Mouse (Mus musculus) layer of hippocampus, adult 11-12 months (tissue): ENCODE results near the gene Mllt11.
A peak's percentile ranks its signal among the peaks of the same experiment; 100 is the strongest.

Experiments
- DNase-seq: peaks from one replicate; pipeline ENCODE4 v3.0.0; 2022; ENCODE audit warnings: low spot score

Gene Mllt11

DNA sequence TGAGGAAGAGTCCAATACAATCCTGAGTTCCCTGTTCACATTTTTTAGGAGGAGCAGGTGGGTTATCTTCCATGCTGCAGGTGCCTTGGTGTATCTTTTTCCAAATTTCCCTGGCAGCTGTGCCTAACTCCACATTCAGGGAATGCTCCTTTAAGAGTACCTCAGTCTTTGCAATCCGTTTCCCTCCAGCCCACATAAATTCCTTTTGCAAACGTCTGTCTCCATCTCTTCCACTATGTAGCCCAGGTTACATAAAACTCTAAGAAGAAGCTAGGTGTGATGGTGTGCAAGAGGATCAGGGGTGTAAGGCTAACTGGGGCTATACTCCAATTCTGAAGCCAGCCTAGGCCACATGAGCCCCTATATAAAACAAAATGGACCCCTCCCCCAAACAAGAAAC, 11.1 kb upstream of the Mllt11 start:
- DNase-seq: no peak

DNA sequence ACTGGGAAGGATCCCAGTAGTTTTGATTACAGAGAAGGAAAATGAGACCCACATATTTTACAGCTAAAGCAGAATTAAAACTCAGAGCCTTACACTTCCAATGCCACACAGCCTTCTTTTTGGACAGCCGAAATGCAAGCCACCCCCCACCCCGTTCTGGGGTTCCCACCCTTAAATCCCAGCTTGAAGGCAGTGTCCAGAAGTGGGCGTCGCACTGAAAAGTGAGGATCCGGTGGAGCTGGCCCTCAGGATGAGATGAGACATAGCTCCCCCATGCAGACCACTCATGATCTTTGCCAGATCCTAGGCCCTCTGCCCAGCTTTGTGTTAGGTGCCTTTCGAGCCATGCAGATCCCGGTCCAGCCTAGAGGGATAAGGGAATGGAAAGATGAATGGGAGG, 9.5 kb upstream of the Mllt11 start, which contains the start of gene Gm128:
Gm128 (minus strand) TSS at position 101 of the 400 bp plus-strand sequence.
- DNase-seq: no peak

DNA sequence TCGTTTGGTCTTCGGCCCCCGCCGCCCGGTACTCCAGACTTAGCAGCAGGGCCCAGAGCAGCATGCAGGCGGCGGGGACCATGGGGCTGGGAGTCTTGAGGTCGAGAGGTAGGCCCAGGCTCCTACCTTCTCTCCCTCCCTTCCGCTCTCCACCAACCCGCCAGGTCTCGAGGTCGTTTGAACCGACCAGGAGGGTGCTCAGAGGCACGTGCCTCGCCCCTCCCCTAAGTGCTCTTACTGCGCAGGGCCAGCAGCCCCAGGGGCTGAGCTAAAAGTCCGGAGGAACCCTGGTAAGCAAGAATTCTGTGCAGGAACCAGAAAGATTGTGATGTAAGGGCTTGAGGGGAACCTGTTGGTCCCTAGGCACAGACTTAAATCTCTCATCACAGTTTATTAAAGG, 8.9 kb upstream of the Mllt11 start:
- DNase-seq: no peak

DNA sequence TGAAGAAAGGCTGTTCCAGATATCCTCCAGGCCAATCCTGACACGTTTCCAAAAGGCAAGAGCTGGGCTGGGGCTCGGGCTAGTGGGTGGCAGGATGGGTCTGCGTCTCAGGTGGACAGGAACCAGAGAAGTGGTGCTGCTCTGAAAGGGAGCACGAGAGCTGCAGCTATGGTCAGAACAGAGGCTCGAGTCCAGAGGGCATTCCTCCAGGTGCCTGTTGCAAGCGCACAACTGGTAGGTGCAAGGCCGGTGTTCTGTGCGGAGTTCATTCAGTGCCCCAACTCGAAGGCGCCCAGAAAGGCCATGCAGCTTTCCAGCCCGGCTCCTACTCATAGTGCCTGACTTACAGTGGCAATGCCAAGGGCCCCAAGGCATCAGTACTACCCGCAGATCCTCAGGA, 8.0 kb upstream of the Mllt11 start:
- DNase-seq: no peak

DNA sequence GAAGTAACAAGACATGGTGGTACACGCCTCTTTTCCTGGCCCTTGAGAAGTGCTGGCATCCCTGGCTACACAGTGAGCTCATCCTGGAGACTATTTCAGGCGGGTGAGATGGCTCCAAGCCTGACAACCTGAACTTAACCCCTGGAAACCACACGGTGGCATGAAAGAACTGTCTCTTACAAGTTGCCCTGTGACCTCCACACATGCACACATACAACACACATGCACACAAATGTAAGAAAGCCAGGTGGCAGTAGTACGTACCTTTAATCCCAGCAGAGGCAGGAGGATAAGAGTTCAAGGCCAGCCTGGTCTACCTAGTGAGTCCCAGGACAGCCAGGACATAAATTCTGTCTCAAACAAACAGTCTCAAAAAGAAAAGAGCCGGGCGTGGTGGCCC, 7.1 kb upstream of the Mllt11 start:
- no peak for DNase-seq

DNA sequence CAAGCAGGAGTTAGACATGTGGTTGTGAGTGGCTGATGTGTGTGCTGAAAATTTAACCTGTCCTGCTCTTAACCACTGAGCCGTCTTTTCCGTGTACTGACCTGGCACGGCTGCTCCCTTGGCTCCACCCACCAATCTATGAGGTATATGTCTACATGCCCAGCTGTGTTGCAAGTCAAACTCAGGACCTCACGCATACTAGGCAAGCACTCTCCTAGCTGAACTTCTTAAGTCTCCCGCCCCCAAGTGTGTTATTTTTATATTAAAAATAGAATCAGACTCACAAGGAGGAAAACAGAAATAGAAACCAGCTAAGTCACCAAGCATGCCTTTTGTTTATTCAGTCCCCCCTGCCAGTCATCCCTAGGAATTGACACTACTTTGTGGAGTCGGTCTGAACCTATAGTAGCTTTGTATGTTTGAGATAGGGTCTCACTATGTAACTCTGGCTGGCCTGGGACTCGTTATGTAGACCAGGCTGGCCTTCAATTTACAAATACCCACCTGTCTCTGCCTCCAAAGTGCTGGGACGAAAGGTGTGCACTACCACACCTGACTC, 5.6 kb upstream of the Mllt11 start:
- DNase-seq: no peak

DNA sequence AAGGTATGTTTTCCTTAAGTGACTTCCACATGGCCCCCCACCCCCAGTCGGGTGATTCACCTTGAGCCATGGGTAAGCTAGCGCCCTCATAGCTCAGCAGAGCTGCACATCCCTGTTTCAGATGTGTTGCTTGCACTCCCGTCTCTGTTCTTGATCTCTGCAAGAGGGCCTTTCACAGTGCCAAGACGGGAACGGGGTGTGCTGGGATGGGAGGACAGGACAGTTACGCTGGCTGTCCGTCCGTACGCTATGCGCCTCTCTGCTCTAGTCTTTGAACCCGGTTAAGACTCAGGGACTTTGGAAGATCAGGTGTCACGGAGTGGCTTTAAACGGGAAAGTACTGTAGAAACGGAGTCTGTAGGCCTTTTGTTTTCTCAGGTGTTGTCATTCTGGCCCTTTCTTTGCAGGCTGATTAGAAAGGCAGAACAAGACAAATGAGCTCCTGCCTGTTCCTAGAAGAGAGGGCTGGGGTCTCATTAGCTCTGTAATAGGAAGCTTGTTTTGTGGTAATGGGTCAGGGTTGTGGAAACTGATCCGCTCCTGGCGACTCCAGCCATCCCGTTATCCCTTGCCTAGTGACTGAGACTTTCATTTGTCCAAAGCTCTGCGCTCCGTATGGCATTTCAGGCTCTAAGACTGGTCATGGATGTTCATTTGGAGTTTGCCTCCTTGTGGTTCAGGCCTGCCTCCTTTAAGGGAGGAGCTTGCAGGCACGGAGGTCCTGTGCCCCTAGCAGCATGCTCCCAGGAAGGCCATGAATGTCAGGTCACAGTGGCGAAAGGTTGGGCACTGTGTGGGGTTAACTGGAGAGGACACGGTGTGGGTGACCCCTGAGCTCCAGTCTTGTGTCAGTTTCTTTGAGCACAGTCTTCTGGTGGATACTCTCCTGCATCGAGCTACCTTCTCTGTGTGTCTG, 3.7 kb upstream of the Mllt11 start:
- DNase-seq: no peak

DNA sequence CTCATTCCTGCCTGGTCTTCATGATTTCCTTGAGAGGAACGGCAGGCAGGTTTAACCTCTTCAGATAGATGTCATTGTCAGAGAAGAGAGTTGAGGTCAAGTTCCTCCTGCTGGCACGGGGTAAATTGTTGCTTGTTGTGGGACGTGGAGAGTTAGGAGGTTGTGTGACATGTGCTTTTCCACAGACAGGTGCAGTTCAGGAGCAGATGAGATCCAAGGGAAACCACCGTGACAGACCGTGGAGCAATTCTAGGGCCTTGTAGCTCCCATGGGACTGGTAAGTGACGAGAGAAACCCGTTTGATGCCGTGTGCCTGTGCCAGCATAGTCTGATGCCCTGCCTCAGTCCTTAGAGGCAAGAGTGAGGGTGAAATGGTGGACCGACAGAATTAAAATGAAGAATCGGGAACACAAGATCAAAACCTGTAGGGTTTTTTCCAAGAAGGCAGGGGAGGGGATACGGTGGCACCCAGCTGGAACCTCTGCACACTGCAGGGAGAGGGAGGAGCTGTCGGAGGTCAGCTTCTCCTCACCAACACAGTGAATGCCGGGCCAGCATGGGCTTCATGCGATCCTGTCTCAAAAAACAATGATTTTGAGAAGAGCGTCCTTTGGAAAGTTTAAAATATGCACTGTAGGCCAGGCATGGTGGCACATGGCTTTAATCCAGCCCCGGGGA, 1.5 kb upstream of the Mllt11 start:
- no peak for DNase-seq

DNA sequence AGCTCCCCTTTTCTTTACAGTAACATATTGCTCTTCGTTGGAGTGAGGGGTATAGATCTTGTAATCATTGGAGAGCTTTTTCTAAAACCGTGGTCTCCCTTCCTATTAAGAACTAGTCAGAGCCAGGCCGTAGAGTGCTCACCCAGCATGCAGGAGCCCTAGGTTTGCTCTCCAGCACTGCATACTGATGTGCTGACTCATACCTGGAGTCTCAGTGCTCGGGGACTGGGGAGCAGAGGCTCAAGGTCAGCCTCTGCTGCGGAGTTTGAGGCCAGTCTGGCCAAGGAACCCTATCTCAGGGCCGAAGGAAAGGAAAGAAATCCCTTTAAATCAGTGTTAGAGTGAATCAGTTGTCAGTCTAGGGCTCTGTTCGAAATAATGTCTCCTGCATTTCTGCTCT, 800 bp upstream of the Mllt11 start:
- no peak for DNase-seq

DNA sequence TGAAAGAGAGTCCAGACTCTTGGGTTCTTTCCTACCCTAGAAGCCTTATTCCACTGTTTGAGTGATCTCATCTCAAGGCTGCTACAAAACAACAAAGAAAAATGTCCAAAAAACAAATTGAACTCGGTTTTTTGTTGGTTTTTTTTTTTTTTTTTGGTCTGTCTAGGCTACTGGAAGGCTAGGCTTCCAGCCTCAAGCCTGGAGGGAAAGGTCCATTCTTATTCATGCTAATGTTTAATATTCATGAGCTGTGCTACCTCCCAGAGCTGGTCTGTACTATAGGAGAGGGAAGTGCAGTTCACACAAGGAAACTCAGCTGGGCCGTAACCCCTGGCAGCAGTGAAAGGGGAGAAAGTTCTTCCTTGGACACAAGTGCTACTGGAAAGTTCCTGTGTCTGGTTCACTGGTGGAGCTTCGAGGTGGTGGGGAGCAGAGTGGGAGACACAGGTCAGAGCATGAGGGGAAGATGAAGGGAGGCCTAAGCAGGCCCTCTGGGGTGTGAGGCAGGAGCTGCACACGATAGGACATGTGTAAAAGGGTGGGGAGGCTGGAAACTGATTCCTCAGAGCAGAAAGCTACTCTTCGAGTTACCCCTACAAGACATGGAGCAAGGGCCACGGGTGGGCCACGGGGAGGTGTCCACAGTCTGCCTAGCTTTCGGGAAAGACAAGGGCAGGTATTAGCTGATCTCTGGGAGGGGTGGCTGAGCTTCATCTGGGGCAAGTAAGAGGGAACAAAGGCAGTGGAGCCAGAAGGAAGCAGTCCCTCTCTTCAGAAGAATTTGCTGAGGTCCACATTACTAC, 1.3 kb downstream of the Mllt11 start:
- DNase-seq: no peak

DNA sequence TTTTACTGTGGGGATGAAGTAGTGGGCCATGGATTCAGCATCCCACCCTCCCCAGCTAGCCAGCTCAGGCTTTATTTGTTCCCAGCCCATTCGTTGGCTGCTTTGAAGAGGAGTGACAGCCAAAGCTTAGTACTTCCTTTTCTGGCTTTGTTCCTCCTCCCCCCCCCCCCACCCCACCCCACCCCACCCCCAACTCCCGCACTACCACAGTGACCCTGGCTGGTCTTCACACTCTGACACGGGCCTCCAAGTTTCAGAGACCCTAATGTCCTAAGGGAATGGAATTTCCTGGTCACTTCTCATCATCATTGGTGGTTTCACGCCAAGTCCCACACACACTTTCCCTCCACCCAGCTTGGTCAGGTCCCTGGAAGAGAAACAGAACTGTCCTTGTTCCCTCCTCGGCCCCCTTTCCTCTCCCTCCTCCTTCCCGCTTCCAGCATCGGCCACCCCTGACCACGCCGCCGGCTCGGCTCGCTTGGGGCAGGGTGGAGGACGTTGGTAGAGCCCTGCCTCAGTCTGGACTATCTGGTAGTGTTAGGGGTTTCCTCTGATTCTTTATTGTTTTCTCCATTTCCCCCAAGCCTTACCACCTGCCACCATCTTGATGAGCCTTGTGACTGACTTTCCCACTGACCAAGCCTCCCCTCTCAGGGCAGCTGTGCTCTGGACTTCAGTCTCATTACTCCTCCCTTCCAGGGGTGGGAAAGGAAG, 2.0 kb downstream of the Mllt11 start:
- peak; percentile 65 for DNase-seq

DNA sequence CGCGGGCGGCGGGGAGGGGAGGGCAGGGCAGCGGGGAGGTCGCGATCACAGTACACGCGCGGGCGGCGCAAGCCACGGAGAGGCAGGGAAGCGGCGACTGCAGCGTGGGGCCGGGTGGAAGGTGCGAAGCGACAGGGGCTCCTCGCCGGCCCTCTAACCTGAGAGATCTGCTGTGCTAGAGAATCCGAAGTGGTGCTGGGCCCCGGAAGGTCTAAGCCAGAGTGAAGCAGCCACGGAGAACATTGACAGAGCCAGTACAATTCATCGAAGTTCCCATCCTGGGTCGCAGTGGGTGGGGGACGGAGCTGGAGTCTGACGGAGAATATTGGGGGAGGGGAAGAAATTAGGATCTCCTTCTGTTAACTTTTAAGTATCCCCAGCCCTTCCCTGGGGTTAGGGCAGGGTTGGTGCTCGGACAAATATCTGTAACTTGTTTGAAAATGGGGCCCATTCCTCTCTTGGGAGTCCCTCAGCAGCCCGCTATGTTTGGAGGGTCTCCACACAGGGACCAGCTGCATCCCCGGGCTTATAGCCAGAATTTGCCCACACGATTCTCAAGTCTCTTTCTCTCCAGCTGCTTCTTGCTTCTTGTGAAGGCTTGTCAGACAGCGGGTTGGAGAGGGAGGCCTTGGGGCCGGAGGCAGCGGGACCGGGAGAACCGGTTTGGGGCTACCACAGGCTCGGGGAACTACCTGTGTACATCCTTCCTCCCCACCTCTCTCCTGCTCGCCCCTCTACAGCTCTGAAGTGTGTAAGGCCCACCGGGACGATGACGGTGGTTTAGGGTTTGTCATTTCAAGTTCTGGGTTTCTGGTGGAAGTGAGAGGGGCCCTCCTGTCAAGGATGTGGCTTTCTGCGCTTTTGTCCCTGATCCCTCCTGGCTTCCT, 2.8 kb downstream of the Mllt11 start:
- DNase-seq: peak; percentile 57

DNA sequence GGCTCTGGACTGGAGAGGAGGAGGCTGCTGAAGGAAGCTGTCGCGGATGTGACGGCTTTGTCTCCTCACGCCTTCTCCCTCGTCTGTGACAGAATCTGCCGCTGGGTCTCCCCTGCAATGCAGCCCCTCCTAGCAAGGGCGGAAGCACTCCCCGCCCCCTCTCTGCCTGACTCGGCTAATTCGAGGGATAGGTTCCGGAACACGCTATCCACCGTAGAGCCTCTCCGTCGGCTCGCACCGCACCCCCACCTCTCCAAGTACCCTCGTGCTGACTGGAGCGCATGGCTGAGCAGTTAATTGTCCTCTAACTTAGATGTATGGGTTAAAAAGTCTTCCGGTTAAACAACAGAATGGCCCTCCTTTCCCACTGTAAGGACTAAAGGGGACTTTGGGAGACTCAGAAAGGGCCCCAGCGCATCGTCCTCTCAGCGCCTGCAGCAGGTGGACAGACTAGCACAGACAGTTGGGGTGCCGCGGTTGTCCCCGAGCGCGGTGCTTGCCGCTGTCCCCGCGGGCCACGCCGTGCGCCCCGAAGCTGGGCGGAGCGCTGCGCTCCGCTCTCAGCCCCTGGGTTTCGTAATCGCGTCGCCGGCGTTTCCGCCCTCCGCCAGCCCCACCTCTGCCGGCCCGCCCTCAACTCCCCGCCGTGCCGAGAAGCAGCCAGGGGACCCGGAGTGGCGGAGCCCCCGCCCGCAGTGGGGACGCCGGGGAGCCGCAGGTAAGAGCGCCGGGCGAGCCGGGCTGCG, 3.6 kb downstream of the Mllt11 start, which contains the start of gene Cdc42se1:
Cdc42se1 (plus strand) TSS at position 585 of the 746 bp plus-strand sequence.
- peak; percentile 90 for DNase-seq

DNA sequence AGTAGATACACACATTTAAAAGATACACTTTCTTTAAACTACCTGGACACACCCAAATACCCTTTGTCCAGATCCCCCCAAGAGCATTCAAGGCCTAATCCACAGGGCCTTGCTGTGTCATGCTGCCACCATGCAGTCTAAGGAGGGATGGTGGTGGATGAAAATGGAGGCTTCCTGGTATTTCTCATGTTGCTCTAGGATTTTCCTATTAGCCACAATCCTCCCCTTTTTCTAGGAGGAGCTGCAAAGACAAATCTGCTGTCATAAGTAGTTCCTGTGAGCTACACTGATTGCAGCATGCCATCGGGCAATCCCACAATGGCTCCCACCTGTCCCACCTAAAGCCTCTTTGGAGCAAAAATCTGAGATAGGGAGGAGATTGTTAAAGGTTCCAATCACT, 4.8 kb downstream of the Mllt11 start:
- DNase-seq: no peak

DNA sequence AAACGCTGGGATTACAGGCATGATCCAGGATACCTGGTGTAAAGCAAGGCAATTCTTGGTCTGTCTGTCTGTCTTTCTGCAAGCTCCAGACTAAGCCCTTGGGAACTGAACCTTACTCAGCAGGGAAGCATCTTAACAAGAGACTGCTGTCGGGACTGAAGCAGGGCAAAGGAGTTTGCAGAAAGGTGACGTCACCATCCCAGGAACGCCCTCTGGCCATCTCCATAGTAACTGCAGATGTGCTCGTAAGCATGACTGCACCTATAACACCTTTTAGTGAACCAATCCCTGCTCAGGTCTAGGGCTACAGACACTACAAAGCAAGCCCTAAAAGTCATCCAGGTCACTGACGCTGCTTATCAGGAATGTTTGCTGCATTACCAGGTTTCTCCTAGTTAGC, 7.7 kb downstream of the Mllt11 start:
- no peak for DNase-seq

DNA sequence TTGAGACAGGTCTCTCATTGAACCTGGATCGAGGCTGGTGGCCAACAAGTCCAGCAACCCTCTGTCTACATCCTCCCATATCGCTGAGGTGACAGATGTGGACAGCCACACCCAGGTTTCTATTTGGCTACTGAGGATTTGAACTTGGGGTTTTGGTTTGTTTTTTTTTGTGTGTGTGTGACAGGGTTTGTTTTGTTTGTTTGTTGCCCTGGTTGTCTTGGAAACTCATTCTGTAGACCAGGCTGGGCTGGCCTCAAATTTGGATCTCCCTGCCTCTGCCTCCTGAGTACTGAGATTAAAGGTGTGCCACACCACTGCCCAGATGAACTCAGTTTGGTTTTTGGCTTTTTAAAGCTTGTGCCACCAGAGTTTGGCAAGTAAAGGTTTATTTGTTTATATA, 8.9 kb downstream of the Mllt11 start:
- no peak for DNase-seq

DNA sequence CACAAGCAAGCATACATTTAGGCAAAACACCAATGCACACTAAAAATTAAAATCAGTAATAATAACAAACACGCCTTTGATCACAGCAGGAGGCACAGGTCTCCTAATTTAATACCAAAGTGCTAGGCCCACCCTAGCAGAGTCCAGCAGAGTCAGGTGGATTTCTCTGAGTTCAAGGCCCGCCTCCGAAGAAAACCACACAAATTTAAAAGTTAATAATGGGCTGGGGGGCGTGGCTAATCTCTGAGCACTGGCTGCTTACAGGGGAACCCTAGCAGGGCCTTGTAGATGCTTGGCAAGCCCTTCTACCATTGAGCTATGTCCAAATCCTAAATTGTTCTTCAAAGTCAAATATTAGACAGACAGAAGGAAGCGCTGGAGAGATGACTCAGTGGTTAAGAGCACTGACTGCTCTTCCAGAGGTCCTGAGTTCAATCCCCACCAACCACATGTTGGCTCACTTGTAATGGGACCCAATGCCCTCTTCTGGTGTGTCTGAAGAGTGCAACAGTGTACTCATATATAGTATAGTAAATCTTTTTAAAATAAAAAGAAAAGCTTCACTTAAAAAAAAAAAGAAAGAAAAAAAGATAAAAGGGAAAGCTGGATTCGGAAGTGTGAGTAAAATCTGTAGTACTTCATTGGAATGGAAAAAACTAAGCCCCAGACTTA, 13.4 kb downstream of the Mllt11 start:
- no peak for DNase-seq

DNA sequence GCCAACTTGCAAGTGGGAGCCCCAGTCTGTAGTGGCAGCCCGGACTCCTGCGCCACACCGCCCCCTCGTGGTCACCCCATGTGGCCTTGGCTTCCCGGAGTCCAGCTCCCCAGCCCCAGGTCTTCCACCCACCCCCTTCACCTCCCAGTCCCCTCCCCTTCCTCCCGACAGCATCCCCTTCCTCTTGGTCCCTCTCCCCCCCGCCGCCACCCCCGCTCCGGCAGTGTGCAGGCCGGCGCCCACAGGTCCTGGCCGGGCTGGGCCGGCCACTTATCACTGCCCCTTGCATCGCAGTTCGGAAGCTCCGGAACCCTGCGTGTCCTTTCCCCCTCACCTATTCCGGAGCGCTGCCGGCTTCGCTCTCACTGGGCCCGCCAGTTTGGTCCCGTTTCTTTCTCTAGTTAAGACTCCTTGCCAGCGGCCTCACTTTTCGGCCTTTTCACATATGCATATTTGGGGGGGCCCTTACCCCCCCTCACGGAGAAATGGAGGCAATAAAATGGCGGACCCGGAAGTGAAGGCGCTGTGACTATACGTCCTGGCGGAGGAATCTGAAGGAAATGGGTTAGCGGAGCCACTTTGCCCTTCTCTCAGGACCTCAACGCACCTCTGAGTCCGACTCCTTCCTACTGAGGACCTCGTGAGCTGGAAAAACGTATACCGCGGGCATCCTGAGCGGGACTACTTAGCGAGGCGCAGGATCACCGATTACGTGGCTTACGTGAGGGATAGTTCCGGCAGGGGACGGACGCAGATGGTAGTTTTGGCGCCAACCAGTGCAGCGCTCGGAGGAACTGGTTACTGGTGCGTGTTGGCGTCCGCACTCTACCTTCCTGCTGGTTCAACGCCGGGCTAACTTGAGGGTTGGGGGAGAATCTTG, 14.5 kb downstream of the Mllt11 start, which contains the start of gene Gabpb2:
Gabpb2 (minus strand) TSS at position 662 of the 880 bp plus-strand sequence.
- peak; percentile 91 for DNase-seq
